Mouse (Mus musculus) stomach, embryonic 15.5 days (tissue): ENCODE results near the gene Atp8a2. TPM values are rescaled to one million over a fixed set of nuclear protein-coding genes. Genes with fewer than 3 reads are reported as not detected.

Experiments
- ATAC-seq: fragments of 200-750 bp; cut with Nextera tagmentation; 2 replicates; pipeline ENCODE4 v1.8.0; 2017; ENCODE audit warnings: low read depth, moderate number of reproducible peaks, moderate TSS enrichment; ENCODE audit not compliant: insufficient read depth, low FRiP score
- H3K27ac ChIP-seq: fragments of 300-500 bp; sonication (generic); 2 replicates; pipeline ENCODE4 v1.5.1; 2015; ENCODE audit warnings: mild to moderate bottlenecking, inconsistent platforms
- H3K27me3 ChIP-seq: fragments of 300-500 bp; sonication (generic); replicated peaks from 2 replicates; pipeline ENCODE4 v1.6.1; 2015; ENCODE audit warnings: inconsistent platforms
- H3K36me3 ChIP-seq: fragments of 300-500 bp; sonication (generic); 2 replicates; pipeline ENCODE4 v1.6.1; 2015; ENCODE audit warnings: inconsistent platforms
- H3K4me1 ChIP-seq: fragments of 300-500 bp; sonication (generic); 2 replicates; pipeline ENCODE4 v1.6.1; 2015; ENCODE audit warnings: inconsistent platforms
- H3K4me2 ChIP-seq: fragments of 300-500 bp; sonication (generic); 2 replicates; pipeline ENCODE4 v1.6.1; 2015; ENCODE audit warnings: mild to moderate bottlenecking, inconsistent platforms
- H3K4me3 ChIP-seq: fragments of 300-500 bp; sonication (generic); replicated peaks from 2 replicates; pipeline ENCODE4 v1.5.1; 2015; ENCODE audit warnings: inconsistent platforms
- H3K9ac ChIP-seq: fragments of 300-500 bp; sonication (generic); 2 replicates; pipeline ENCODE4 v1.6.1; 2015; ENCODE audit warnings: inconsistent platforms
- H3K9me3 ChIP-seq: fragments of 300-500 bp; sonication (generic); 2 replicates; pipeline ENCODE4 v1.6.1; 2016; ENCODE audit warnings: inconsistent platforms
- WGBS: fragments of 180-500 bp; shearing (Covaris S2); methylation state at CpG from one replicate; pipeline ENCODE4 v1.1.7; 2015; 5-methylcytosine and 5-hydroxymethylcytosine counted together
- polyA plus RNA-seq: library from polyadenylated mRNA; unstranded; fragments of >200 nt; fragmentation: Nextera tagmentation; extraction: Ambion mirVana; gene quantifications from 2 replicates; pipeline ENCODE4 v1.2.1, GENCODE M21; 2015

Gene Atp8a2
- polyA plus RNA-seq, 1 experiment from 2014 or later = 6.0 TPM

DNA sequence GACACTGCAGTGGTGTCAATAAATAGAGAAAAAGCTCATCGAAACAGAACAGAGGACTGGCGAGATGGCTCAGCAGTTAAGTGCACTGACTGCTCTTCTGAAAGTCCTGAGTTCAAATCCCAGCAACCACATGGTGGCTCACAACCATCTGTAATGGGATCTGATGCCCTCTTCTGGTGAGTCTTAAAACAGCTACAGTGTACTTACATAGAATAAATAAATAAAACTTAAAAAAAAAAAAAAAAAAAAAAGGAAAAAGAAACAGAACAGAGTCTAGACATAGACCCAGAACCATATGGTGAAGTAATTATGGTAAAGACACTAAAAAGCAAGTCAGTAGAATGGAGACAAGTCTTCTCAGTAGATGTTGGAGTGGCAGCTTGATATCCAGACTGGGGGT lies 15.7 kb downstream of the Atp8a2 start:
- Histone ChIP-seq H3K9ac (no peak overlapping the region), H3K9me3 (no peaks in the 10 kb centered on the region), H3K4me3 (no peak overlapping the region), H3K27me3 (no peaks in the 10 kb centered on the region; the same call in 1 of the 2 replicates), H3K27ac (no peak overlapping the region), H3K4me1 (no peaks in the 10 kb centered on the region), H3K36me3 (no peaks in the 10 kb centered on the region), H3K4me2 (no peak overlapping the region)
- 91% methylated on average over 2 of the region's 2 CpGs for WGBS
- no peak for ATAC-seq

DNA sequence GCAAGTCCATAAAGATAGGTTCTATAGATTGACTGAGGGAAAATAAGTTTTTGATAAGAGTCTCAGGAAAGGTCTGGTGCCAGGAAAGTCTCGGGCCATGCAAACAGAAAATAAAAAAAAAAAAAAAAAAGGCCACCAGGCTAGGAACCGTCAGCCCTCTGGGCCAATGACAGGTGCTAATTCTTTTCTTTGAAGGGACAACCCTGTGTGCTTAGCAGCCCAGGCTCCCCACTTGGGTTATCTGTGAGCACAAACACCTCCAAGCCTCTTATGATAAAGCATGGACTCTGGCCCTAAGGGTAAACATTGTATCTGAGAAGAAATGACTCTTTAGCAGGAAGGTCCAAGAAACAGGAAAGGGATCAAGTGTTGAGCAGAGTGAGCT lies 18.4 kb downstream of the Atp8a2 start:
- Histone ChIP-seq H3K9me3 (no peaks in the 10 kb centered on the region), H3K4me2 (no peak overlapping the region), H3K4me3 (peak overlapping the region; percentile 64), H3K36me3 (no peaks in the 10 kb centered on the region), H3K4me1 (no peaks in the 10 kb centered on the region), H3K27me3 (peaks cover 10% of the 10 kb centered on the region; the same call in 1 of the 2 replicates), H3K9ac (no peak overlapping the region), H3K27ac (peak overlapping the region; percentile 76)
- ATAC-seq = peak; percentile 90
- 45% methylated on average over 2 of the region's 2 CpGs for WGBS

DNA sequence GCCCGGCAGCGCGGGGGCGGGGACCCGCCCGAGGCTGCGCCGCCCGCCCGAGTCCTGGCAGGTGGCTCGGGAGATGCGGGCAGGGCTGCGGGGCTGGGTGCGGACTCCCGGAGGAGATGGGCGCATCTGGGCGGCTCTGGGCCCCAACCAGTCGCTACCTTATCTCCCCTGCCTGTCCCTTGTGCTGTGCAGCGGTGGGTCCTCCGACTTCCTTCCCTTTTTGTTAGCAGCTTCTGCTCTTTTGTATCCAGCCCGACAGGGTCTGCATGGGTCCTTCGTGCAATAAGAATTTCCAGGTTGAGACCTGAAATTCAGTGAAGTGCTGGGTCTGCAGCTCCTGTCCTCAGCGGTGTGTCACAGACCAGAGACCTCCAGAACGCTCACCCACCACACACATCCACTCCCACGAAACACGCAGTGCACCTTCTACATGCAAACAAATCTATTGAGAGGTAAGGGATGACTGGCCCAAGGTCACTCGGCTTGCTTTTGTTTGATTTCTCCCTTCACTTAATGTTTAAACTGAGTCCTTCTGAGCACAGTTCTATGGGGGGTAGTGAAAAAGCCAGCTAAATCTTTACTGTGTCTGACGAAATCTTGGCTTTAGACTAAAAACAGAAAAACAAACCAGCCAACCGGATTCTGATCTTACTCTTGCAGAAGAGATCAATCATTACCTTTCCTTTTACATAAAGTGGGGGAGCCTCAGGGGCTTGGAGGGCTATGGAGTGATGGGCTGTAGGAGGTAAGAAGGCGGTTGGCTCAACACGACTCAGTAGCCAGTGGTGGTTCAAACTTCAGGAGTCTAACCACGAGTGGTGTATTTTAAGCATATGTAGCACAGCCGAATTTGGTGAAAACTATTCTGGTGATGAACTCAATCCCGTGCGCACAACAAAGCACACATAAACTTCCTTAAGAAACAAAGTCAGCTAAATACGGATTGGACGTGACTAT lies 19.1 kb downstream of the Atp8a2 start:
- H3K4me1 ChIP-seq = no peaks in the 10 kb centered on the region
- WGBS = 16% methylated on average over 36 of the region's 37 CpGs
- H3K9me3 ChIP-seq = no peaks in the 10 kb centered on the region
- H3K36me3 ChIP-seq = no peaks in the 10 kb centered on the region
- H3K4me3 ChIP-seq = peak overlapping the region; percentile 64
- H3K27ac ChIP-seq = peak overlapping the region; percentile 76
- peak overlapping the region; percentile 91 for H3K4me2 ChIP-seq
- peaks cover 10% of the 10 kb centered on the region; the same call in 1 of the 2 replicates for H3K27me3 ChIP-seq
- 0 out of 2 replicates have a peak, but pooled peaks have one; percentile 4 for ATAC-seq
- H3K9ac ChIP-seq = peak overlapping the region; percentile 27

DNA sequence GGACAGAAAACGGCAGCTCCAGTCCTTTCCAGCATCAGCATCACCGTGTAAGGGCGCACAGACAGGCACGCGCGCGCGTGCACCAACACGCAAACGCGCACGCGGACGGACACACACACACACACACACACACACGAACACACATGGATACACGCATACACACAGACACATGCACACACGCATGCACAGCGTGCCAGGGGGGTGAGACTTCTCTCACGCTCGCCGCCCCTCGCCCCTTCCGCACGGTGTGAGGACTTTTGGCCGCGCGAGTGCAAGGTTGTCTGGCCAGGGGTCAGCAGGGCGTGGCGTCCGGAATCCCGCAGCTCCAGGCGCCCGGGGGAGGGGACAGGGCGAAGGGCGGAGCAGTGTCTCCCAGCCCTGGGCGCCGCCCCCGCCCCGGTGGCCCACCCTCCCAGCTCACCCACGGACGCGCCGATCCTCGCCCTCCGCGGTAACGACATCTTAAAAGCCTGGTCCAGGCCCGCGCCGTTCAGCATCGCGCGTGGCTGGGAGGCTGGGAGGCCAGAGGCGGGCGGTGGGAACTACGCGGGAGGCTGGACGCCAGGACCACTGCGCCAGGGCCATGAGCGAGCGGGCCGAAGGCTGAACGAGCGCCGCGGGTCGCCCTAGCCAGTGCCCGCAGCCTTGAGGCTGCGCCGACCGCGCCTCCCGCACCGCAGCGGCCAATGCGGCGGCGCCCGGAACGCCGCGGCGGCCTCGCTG lies 19.9 kb downstream of the Atp8a2 start:
- Histone ChIP-seq H3K4me1 (no peaks in the 10 kb centered on the region), H3K36me3 (no peaks in the 10 kb centered on the region), H3K27me3 (peaks cover 10% of the 10 kb centered on the region; the same call in 1 of the 2 replicates), H3K9ac (peak overlapping the region; percentile 27), H3K27ac (peak overlapping the region; percentile 76), H3K9me3 (no peaks in the 10 kb centered on the region), H3K4me2 (peak overlapping the region; percentile 91), H3K4me3 (peak overlapping the region; percentile 64)
- peak; percentile 73 for ATAC-seq
- WGBS = under 1% methylated on average over 80 of the region's 84 CpGs

DNA sequence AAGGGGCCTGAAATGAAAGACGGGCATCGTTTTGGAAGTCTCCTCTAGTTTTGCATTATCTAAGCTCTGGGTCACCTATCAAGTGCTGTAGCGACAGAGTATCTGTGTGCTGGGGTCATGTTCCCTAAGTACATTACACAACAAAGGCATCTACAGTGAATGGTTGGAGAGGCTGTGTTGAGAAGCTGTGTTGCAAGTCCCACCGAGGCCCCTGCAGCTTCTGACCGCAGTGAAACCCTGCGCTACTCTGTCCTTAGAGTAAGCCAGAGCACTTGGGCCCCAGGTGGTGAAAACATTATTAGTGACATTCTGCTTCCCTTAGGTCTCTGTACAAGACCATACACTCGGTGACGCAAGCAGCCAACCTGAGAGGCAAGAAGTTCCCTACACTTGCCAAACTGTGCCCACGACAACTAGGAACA lies 20.5 kb downstream of the Atp8a2 start:
- 32% methylated on average over 9 of the region's 9 CpGs for whole genome bisulfite sequencing
- Histone ChIP-seq H3K27ac (no peak overlapping the region), H3K27me3 (peaks cover 10% of the 10 kb centered on the region; the same call in 1 of the 2 replicates), H3K4me1 (no peaks in the 10 kb centered on the region), H3K4me2 (peak overlapping the region; percentile 91), H3K36me3 (no peaks in the 10 kb centered on the region), H3K9me3 (no peaks in the 10 kb centered on the region), H3K4me3 (peak overlapping the region; percentile 64), H3K9ac (no peak overlapping the region)
- no peak for ATAC-seq

DNA sequence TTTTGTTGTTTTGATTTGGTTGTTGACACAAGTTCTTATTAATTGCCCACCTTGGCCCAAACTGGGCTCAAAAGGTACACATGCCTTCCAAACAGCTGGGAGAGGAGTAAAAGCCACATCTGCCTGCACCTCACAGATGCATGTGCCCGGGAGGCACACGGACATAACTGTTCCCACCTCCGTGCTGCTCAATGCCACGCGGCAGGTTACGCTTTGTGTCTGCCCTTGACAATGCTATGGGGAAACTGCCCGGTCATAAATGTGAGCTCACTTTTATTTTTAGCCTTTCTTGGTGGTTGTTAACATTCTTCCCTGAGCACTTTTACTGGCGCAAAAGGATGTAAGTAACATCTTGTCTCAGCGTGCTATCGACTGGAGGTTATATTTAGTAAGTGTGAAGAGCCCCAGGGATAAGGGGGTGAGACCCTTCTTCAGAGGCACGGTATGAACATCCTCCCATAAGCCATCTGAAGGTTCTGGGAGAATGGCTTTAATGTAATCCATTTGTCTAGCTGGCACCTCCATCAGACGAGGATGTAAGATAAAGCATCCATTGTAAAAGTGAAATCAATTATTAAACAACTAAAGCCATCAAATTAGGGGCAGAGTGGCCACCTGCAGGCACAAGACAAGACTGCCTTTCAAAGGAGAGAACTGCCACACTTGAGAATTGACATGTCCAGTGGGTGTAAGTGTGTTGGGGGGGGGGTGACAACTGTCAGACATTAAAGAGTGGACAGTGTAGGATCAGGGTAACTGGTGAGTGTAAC lies 24.5 kb downstream of the Atp8a2 start:
- H3K4me1 ChIP-seq = 0 out of 2 replicates have a peak, but pooled peaks cover 3% of the 10 kb centered on the region
- H3K9ac ChIP-seq = no peak overlapping the region
- H3K27ac ChIP-seq = no peak overlapping the region; the same call in 1 of the 2 replicates
- H3K27me3 ChIP-seq = peaks cover 10% of the 10 kb centered on the region; the same call in 1 of the 2 replicates
- no peaks in the 10 kb centered on the region for H3K9me3 ChIP-seq
- no peak overlapping the region for H3K4me2 ChIP-seq
- no peak overlapping the region for H3K4me3 ChIP-seq
- no peaks in the 10 kb centered on the region for H3K36me3 ChIP-seq
- 56% methylated on average over 12 of the region's 12 CpGs for WGBS
- no peak for ATAC-seq

DNA sequence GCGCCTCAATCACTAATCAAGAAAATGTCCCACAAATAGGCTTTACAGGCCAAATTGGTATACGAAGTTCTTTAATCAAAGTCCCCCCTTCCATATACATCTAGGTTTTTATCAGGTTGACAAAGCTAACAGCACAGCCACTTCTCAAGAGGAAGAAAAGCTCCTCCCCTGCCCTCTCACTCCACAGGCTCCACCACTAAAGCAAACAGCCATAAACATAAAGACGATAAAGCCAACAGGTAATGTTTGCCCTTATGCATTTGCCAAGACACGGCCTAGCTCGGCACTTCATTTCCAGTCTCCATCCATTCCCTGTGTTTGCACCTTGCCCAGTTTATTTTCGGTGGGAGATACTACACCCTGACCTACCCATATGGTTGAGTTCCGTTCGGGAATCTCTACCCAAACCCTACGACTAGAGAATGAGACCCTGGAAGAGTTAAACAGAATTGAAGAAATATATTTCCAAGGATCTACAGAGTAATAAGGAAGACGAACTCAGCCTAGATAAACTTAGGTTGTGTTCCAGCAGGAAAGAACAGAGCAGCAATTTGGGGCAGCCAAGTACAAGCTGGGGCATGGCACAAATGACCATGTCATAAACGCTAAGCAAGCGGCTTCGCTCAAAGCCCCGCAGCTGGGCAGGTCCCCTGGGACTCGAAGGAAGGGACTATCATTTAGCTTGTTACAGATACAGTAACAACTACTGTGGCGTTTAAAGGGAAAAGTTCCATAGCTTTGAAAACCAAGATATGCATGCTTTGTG lies 26.0 kb downstream of the Atp8a2 start:
- H3K9me3 ChIP-seq = no peaks in the 10 kb centered on the region
- ATAC-seq = peak; percentile 64
- H3K27me3 ChIP-seq = peaks cover 10% of the 10 kb centered on the region; the same call in 1 of the 2 replicates
- no peaks in the 10 kb centered on the region for H3K36me3 ChIP-seq
- 0 out of 2 replicates have a peak, but pooled peaks cover 3% of the 10 kb centered on the region for H3K4me1 ChIP-seq
- H3K4me3 ChIP-seq = no peak overlapping the region
- H3K9ac ChIP-seq = no peak overlapping the region
- no peak overlapping the region; the same call in 1 of the 2 replicates for H3K4me2 ChIP-seq
- H3K27ac ChIP-seq = peak overlapping the region; percentile 59; the same call in 1 of the 2 replicates
- 65% methylated on average over 16 of the region's 16 CpGs for WGBS

DNA sequence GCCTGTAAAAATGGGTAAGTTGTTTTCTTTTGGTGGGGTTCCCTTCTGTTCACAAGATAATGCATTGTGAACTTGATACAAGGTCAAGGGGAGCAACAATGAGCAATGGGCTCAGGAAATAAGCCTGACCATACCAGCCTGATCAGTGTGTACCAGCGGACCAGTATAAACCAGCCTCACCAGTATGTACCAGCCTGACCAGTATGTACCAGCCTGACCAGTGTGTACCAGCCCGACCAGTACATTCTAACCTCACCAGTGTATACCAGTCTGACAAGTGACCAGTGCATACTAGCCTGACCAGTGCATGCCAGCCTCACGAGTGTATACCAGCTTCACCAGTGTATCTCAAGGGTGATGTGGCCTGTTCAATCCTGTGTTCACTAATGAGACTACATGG lies 33.6 kb downstream of the Atp8a2 start:
- H3K27me3 ChIP-seq = no peaks in the 10 kb centered on the region
- no peaks in the 10 kb centered on the region for H3K4me1 ChIP-seq
- no peak overlapping the region for H3K27ac ChIP-seq
- no peak overlapping the region for H3K4me2 ChIP-seq
- H3K4me3 ChIP-seq = no peak overlapping the region
- H3K9ac ChIP-seq = no peak overlapping the region
- no peaks in the 10 kb centered on the region for H3K36me3 ChIP-seq
- H3K9me3 ChIP-seq = no peaks in the 10 kb centered on the region
- 86% methylated on average over 3 of the region's 3 CpGs for WGBS
- no peak for ATAC-seq

DNA sequence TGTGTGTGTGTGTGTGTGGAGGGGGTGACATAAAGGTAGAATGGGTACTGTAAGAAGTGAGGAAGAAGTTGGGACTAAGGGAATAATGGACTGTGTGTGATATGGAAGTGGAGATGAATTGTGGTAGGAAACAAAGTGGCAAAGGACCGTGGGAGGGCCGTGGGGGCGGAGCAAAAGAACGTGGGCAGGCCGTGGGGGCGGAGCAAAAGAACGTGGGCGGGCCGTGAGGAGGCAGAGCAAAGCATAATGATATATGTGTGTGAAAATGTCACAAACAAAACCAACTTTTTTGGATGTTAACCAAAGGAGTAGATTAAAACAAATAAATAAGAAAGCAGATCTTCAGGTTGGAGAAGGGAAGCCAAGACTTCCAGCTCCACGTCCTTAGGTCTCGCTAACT lies 44.6 kb downstream of the Atp8a2 start:
- H3K9ac ChIP-seq = no peak overlapping the region
- H3K4me1 ChIP-seq = no peaks in the 10 kb centered on the region
- no peaks in the 10 kb centered on the region for H3K27me3 ChIP-seq
- H3K4me2 ChIP-seq = no peak overlapping the region
- no peak overlapping the region for H3K4me3 ChIP-seq
- no peak overlapping the region for H3K27ac ChIP-seq
- ATAC-seq = no peak
- H3K9me3 ChIP-seq = no peaks in the 10 kb centered on the region
- H3K36me3 ChIP-seq = no peaks in the 10 kb centered on the region
- 80% methylated on average over 11 of the region's 11 CpGs for WGBS

DNA sequence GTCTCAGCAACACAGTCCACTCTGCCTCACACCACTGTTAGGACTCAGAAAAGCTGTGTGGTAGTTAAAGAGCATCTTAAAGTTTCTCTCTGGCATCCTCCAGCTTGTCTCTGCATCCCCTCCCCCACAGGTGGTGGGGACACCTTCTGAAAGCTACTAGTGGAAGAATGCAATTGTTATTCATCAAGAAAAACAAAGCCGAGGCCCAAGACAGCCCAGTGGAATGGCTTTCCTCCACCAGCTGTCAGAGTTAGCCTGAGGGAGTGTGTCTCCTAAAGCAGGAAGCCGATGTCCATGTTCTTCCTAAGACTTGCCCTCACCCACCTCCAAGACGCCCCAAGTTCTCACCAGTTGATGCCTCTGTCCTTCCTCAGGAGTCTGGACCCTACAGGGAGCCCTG lies 48.1 kb downstream of the Atp8a2 start:
- 28% methylated on average over 3 of the region's 3 CpGs for WGBS
- no peak for ATAC-seq
- H3K4me1 ChIP-seq = no peaks in the 10 kb centered on the region
- H3K9ac ChIP-seq = no peak overlapping the region
- no peaks in the 10 kb centered on the region for H3K36me3 ChIP-seq
- no peak overlapping the region for H3K4me2 ChIP-seq
- no peaks in the 10 kb centered on the region for H3K27me3 ChIP-seq
- H3K27ac ChIP-seq = no peak overlapping the region
- no peaks in the 10 kb centered on the region for H3K9me3 ChIP-seq
- no peak overlapping the region for H3K4me3 ChIP-seq

DNA sequence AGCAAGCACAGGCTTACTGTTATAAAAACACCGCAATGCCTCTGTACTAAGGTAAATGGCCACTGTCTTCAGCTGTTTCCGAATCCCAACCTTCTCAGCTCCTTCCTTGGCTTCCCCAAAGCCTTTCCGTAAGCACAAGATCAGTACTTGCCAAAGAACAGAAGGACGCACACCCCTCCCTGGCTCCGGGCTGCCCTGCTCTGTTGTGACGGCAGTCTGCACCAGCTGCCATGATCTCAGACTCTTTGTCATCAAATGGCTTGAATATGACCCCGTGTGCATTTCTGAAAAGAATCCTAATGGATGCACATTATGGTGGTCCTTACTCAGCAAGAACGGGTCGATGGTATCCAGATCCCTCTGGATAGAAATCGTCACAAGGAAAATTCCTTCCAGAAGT lies 53.7 kb downstream of the Atp8a2 start:
- H3K9ac ChIP-seq = no peak overlapping the region
- no peaks in the 10 kb centered on the region for H3K36me3 ChIP-seq
- H3K4me2 ChIP-seq = no peak overlapping the region
- no peak overlapping the region for H3K27ac ChIP-seq
- no peak overlapping the region for H3K4me3 ChIP-seq
- no peaks in the 10 kb centered on the region for H3K27me3 ChIP-seq
- no peaks in the 10 kb centered on the region for H3K4me1 ChIP-seq
- WGBS = 80% methylated on average over 10 of the region's 10 CpGs
- H3K9me3 ChIP-seq = no peaks in the 10 kb centered on the region
- ATAC-seq = no peak
